Mouse (Mus musculus) midbrain, embryonic 14.5 days (tissue): ENCODE data around the gene Atp5d. TPM values are rescaled to one million over a fixed set of nuclear protein-coding genes. Genes with fewer than 3 reads are reported as not detected.

Experiments used
- ATAC-seq: fragments of 200-750 bp; cut with Nextera tagmentation; 2 replicates; pipeline ENCODE4 v1.8.0; 2017; ENCODE audit warnings: moderate number of reproducible peaks, moderate library complexity; ENCODE audit not compliant: low FRiP score, low TSS enrichment
- DNase-seq: peaks from one replicate; pipeline ENCODE4 v3.0.0-alpha.2; 2015
- H3K27ac ChIP-seq: fragments of 300-500 bp; sonication (generic); replicated peaks from 2 replicates; pipeline ENCODE4 v1.5.1; 2014; ENCODE audit warnings: mild to moderate bottlenecking, low read depth, low read length, moderate library complexity
- H3K27me3 ChIP-seq: fragments of 300-500 bp; sonication (generic); 2 replicates; pipeline ENCODE4 v1.6.1; 2014; ENCODE audit warnings: low read length, control low read depth, mixed read lengths; ENCODE audit not compliant: control insufficient read depth, insufficient read depth
- H3K36me3 ChIP-seq: fragments of 300-500 bp; sonication (generic); 2 replicates; pipeline ENCODE4 v1.6.1; 2014; ENCODE audit warnings: low read length, control low read depth; ENCODE audit not compliant: control insufficient read depth, insufficient read depth
- H3K4me1 ChIP-seq: fragments of 300-500 bp; sonication (generic); 2 replicates; pipeline ENCODE4 v1.6.1; 2014; ENCODE audit warnings: mild to moderate bottlenecking, antibody characterized with exemption, low read length, control low read depth; ENCODE audit not compliant: control insufficient read depth, insufficient read depth
- H3K4me2 ChIP-seq: fragments of 300-500 bp; sonication (generic); 2 replicates; pipeline ENCODE4 v1.6.1; 2014; ENCODE audit warnings: mild to moderate bottlenecking, low read length, moderate library complexity
- H3K4me3 ChIP-seq: fragments of 300-500 bp; sonication (generic); replicated peaks from 2 replicates; pipeline ENCODE4 v1.5.1; 2014; ENCODE audit warnings: low read depth, low read length
- H3K9ac ChIP-seq: fragments of 300-500 bp; sonication (generic); replicated peaks from 2 replicates; pipeline ENCODE4 v1.6.1; 2014; ENCODE audit warnings: mild to moderate bottlenecking, low read length, moderate library complexity
- H3K9me3 ChIP-seq: fragments of 300-500 bp; sonication (generic); 2 replicates; pipeline ENCODE4 v1.6.1; 2016; ENCODE audit warnings: low read length, control low read depth, mixed read lengths; ENCODE audit not compliant: control insufficient read depth
- WGBS: fragments of 180-500 bp; shearing (Covaris S2); extraction: QIAGEN DNeasy Blood & Tissue Kit; methylation state at CpG from one replicate; pipeline ENCODE4 v1.1.7; 2014; 5-methylcytosine and 5-hydroxymethylcytosine counted together
- polyA plus RNA-seq: library from polyadenylated mRNA; unstranded; fragments of >200 nt; fragmentation: Nextera tagmentation; extraction: Ambion mirVana; gene quantifications from 2 replicates; pipeline ENCODE4 v1.2.1, GENCODE M21; 2014

Atp5d gene
- polyA plus RNA-seq, 1 experiment from 2014 or later = 407 TPM

GRCm38 (mm10) chr10:80151211-80152034 is 13.0 kb downstream of the Atp5d start:
- H3K9me3 ChIP-seq = no peaks in the 10 kb centered on the region
- H3K36me3 ChIP-seq = peaks cover 56% of the 10 kb centered on the region
- ATAC-seq = no peak
- peak; percentile 76 for DNase-seq
- H3K4me3 ChIP-seq = peak overlapping the region; percentile 99
- H3K27ac ChIP-seq = peak overlapping the region; percentile 100
- peaks cover 28% of the 10 kb centered on the region for H3K4me1 ChIP-seq
- H3K9ac ChIP-seq = peak overlapping the region; percentile 100
- under 1% methylated on average over 24 of the region's 26 CpGs for WGBS
- no peaks in the 10 kb centered on the region for H3K27me3 ChIP-seq
- peak overlapping the region; percentile 98 for H3K4me2 ChIP-seq

- peaks cover 65% of the 10 kb centered on the region for H3K36me3 ChIP-seq
- ATAC-seq (no peak), DNase-seq (peak; percentile 56)
- peak overlapping the region; percentile 99 for H3K4me3 ChIP-seq
- peaks cover 29% of the 10 kb centered on the region for H3K4me1 ChIP-seq
- H3K9me3 ChIP-seq = no peaks in the 10 kb centered on the region
- 3% methylated on average over 15 of the region's 15 CpGs for WGBS
- H3K27ac ChIP-seq = peak overlapping the region; percentile 100
- H3K4me2 ChIP-seq = peak overlapping the region; percentile 98
- H3K9ac ChIP-seq = peak overlapping the region; percentile 100
- H3K27me3 ChIP-seq = no peaks in the 10 kb centered on the region
Observed at GRCm38 (mm10) chr10:80152071-80152872, 13.8 kb downstream of the Atp5d start.

DNA sequence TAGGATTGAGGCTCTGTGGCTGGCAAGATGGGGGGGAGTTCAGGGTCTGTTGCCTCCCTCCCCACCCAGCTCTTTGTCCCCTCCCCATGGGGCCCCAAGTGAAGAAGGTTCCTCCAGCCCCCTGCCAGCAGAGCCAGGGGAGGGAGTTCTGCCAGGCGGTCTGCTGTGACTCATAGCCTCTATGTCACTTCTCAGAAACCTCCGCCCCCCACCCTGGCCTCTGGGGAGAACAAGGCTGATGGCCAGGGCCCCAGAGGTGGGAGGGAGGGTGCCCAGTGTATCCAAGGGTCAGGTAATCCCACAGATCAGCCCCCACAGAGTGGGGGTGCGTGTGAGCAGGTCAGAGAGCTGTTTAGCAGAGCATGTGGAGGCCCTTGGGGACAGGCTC is 14.4 kb downstream of the Atp5d start:
- Histone ChIP-seq H3K9ac (peak overlapping the region; percentile 100), H3K4me2 (peak overlapping the region; percentile 98), H3K9me3 (no peaks in the 10 kb centered on the region), H3K36me3 (peaks cover 69% of the 10 kb centered on the region), H3K27ac (peak overlapping the region; percentile 100), H3K4me1 (peaks cover 32% of the 10 kb centered on the region), H3K4me3 (peak overlapping the region; percentile 99), H3K27me3 (no peaks in the 10 kb centered on the region)
- DNase-seq (no peak), ATAC-seq (no peak)
- WGBS = 21% methylated on average over 3 of the region's 3 CpGs

GRCm38 (mm10) chr10:80153713-80154112 is 15.3 kb downstream of the Atp5d start:
- Histone ChIP-seq H3K27ac (peak overlapping the region; percentile 100), H3K9ac (peak overlapping the region; percentile 100), H3K4me2 (peak overlapping the region; percentile 98), H3K9me3 (no peaks in the 10 kb centered on the region), H3K36me3 (peaks cover 74% of the 10 kb centered on the region), H3K27me3 (no peaks in the 10 kb centered on the region), H3K4me1 (peaks cover 35% of the 10 kb centered on the region), H3K4me3 (peak overlapping the region; percentile 10)
- WGBS = 85% methylated on average over 19 of the region's 19 CpGs
- no peak for ATAC-seq
- DNase-seq = no peak

DNA sequence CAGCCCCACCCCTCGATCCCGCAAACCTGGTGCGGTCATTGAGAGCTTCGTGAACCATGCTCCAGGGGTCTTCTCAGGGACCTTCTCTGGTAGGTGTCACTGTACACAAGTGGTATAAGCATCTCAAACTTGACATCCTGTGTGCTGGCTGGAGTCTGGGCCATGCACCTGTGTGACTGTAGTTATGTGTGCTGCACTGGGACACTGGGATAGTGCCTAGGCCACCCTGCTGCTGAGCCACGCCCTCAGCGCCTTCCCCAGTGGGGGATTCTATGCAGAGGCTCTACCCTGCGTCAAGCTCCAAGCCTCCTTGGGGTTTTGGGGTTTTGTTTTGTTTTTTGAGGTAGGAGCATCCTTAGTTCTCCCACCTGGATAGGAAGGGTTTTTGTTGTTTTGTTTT is 16.0 kb downstream of the Atp5d start:
- H3K27ac ChIP-seq = no peak overlapping the region
- H3K9ac ChIP-seq = peak overlapping the region; percentile 34
- no peaks in the 10 kb centered on the region for H3K27me3 ChIP-seq
- H3K4me3 ChIP-seq = peak overlapping the region; percentile 10; the same call in 1 of the 2 replicates
- no peak for DNase-seq
- peak overlapping the region; percentile 98; the same call in 1 of the 2 replicates for H3K4me2 ChIP-seq
- ATAC-seq = no peak
- H3K9me3 ChIP-seq = no peaks in the 10 kb centered on the region
- peaks cover 75% of the 10 kb centered on the region for H3K36me3 ChIP-seq
- WGBS = 79% methylated on average over 7 of the region's 7 CpGs
- peaks cover 42% of the 10 kb centered on the region for H3K4me1 ChIP-seq

GRCm38 (mm10) chr10:80155277-80155676 is 16.8 kb downstream of the Atp5d start:
- Histone ChIP-seq H3K4me2 (no peak overlapping the region), H3K27ac (0 out of 2 replicates have a peak overlapping the region, but pooled peaks have one; percentile 32)

DNA sequence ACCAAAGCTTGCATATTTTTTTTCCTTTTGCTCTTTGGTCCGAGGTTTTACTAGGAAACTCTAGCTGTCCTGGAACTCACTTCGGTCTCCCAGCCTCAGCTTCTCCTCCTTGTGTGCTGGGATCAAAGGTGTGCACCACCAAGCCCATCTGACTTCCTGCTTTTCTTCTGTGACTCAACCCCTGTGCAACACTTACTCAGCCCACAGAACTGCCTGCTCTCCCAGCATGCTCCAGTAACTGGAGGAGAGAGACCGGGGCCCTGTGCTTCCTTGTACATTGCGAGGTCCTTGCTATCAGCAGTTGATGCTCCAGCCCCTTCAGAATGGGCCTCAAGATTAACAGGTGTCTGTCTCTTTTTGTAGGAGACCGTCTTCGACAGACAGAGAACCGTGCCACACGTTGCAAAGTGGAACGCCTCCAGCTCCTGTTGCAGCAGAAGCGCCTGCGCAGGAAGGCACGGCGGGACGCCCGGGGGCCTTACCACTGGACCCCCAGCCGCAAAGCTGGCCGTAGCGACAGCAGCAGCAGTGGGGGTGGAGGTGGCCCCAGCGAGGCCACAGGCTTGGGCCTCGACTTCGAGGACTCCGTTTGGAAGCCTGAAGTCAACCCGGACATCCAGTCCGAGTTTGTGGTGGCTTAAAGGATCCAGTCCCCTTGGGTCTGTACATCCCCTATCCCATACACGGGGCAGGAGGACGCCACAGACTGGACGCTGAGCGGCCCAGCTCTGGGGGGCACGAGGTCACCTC is 17.7 kb downstream of the Atp5d start:
- 85% methylated on average over 29 of the region's 29 CpGs for WGBS
- Histone ChIP-seq H3K4me2 (no peak overlapping the region), H3K9ac (no peak overlapping the region), H3K4me1 (peaks cover 56% of the 10 kb centered on the region), H3K36me3 (peaks cover 71% of the 10 kb centered on the region), H3K27ac (peak overlapping the region; percentile 37), H3K27me3 (no peaks in the 10 kb centered on the region), H3K4me3 (no peak overlapping the region), H3K9me3 (no peaks in the 10 kb centered on the region)
- no peak for DNase-seq
- ATAC-seq = no peak

More at GRCm38 (mm10) chr10:80155277-80155676, 16.8 kb downstream of the Atp5d start:
- DNase-seq (no peak), ATAC-seq (no peak)
- no peak overlapping the region for H3K9ac ChIP-seq
- H3K36me3 ChIP-seq = peaks cover 75% of the 10 kb centered on the region
- no peaks in the 10 kb centered on the region for H3K27me3 ChIP-seq
- H3K4me1 ChIP-seq = peaks cover 47% of the 10 kb centered on the region
- H3K9me3 ChIP-seq = no peaks in the 10 kb centered on the region
- no peak overlapping the region for H3K4me3 ChIP-seq
- WGBS = 50% methylated on average over 1 of the region's 1 CpGs

- Histone ChIP-seq H3K27me3 (no peaks in the 10 kb centered on the region), H3K4me3 (no peak overlapping the region), H3K27ac (peak overlapping the region; percentile 91), H3K9me3 (no peaks in the 10 kb centered on the region), H3K4me1 (peaks cover 56% of the 10 kb centered on the region), H3K4me2 (no peak overlapping the region), H3K36me3 (peaks cover 66% of the 10 kb centered on the region), H3K9ac (peak overlapping the region; percentile 37; the same call in 1 of the 2 replicates)
- 62% methylated on average over 7 of the region's 7 CpGs for WGBS
- no peak for DNase-seq
- no peak for ATAC-seq
Observed at GRCm38 (mm10) chr10:80156752-80157053, 18.3 kb downstream of the Atp5d start.
